Comparison of ENCODE assay signal across 8 mouse cellular contexts in genomic region chr11:100640159-100640906, GRCm38 (mm10). TPM values are rescaled to one million over a fixed set of nuclear protein-coding genes. Genes with fewer than 3 reads are reported as not detected.
A peak's percentile ranks its signal among the peaks of the same experiment; 100 is the strongest.
DNase-seq lines count a peak whose midpoint lies in the region; ATAC-seq lines count a peak whose summit lies in the region.

No protein-coding gene starts in this region.

- 7% methylated on average over 52 of the region's 52 CpGs for WGBS in heart, embryonic 16.5 days
- 8% methylated on average over 52 of the region's 52 CpGs for WGBS in midbrain, embryonic 10.5 days
- WGBS in stomach, embryonic 16.5 days = 9% methylated on average over 52 of the region's 52 CpGs

- ATAC-seq in heart, embryonic 16.5 days (replicated peaks; ENCODE audit: extremely low read depth, insufficient read depth, low FRiP score) = 0 out of 2 replicates have a peak, but pooled peaks have one; percentile 58
- ATAC-seq in stomach, embryonic 16.5 days (ENCODE audit: insufficient read depth, low FRiP score) = peak; percentile 65; the same call in 1 of the 2 replicates

- H3K4me1 ChIP-seq in heart, embryonic 16.5 days (ENCODE audit: control insufficient read depth, insufficient read depth, low read length) = peaks cover 2% of the 10 kb centered on the region
- peaks cover 13% of the 10 kb centered on the region for H3K4me1 ChIP-seq in midbrain, embryonic 10.5 days
- peaks cover 4% of the 10 kb centered on the region; the same call in 1 of the 2 replicates for H3K4me1 ChIP-seq in stomach, embryonic 16.5 days (ENCODE audit: control insufficient read depth, insufficient read depth, low read length)

- DNase-seq in ovary, postnatal 14 days (ENCODE audit: low spot score) = peak; percentile 30
- no peak for DNase-seq in ovary, adult 18-20 months (ENCODE audit: low spot score)
- peak; percentile 82 for DNase-seq in embryo, embryonic 10 days (ENCODE audit: low spot score)
- DNase-seq in layer of hippocampus, postnatal 36 days = peak; percentile 32 to 35
- peak; percentile 70 for DNase-seq in midbrain, embryonic 10.5 days (ENCODE audit: low spot score)
- DNase-seq in c-Kit-positive CD71-positive TER-119-positive erythroid progenitor cells, embryonic 14.5 days (ENCODE audit: low spot score) = no peak

- no peaks in the 10 kb centered on the region for H3K9me3 ChIP-seq in heart, embryonic 16.5 days (replicated peaks; ENCODE audit: control insufficient read depth, low read length)
- H3K9me3 ChIP-seq in midbrain, embryonic 10.5 days (replicated peaks) = no peaks in the 10 kb centered on the region
- H3K9me3 ChIP-seq in stomach, embryonic 16.5 days (replicated peaks; ENCODE audit: control insufficient read depth, low read length) = no peaks in the 10 kb centered on the region

- H3K4me3 ChIP-seq in heart, embryonic 16.5 days (ENCODE audit: low read length) = peak overlapping the region; percentile 44
- peak overlapping the region; percentile 53 for H3K4me3 ChIP-seq in midbrain, embryonic 10.5 days
- H3K4me3 ChIP-seq in stomach, embryonic 16.5 days (replicated peaks; ENCODE audit: low read length) = peak overlapping the region; percentile 39

- H3K27ac ChIP-seq in heart, embryonic 16.5 days (ENCODE audit: low read length) = no peak overlapping the region
- H3K27ac ChIP-seq in midbrain, embryonic 10.5 days (replicated peaks) = no peak overlapping the region; the same call in 1 of the 2 replicates
- H3K27ac ChIP-seq in stomach, embryonic 16.5 days (ENCODE audit: low read length) = no peak overlapping the region

- no peaks in the 10 kb centered on the region for H3K36me3 ChIP-seq in heart, embryonic 16.5 days (ENCODE audit: control insufficient read depth, insufficient read depth)
- no peaks in the 10 kb centered on the region for H3K36me3 ChIP-seq in midbrain, embryonic 10.5 days
- H3K36me3 ChIP-seq in stomach, embryonic 16.5 days (ENCODE audit: control insufficient read depth, insufficient read depth, low read length) = no peaks in the 10 kb centered on the region

- peak overlapping the region; percentile 63 for H3K9ac ChIP-seq in heart, embryonic 16.5 days (ENCODE audit: low read length)
- H3K9ac ChIP-seq in stomach, embryonic 16.5 days (ENCODE audit: low read length) = peak overlapping the region; percentile 24; the same call in 1 of the 2 replicates

- peak overlapping the region; percentile 76 for H3K4me2 ChIP-seq in heart, embryonic 16.5 days (ENCODE audit: low read depth, low read length)
- peak overlapping the region; percentile 69 for H3K4me2 ChIP-seq in stomach, embryonic 16.5 days (ENCODE audit: low read depth, low read length)

- H3K27me3 ChIP-seq in heart, embryonic 16.5 days (ENCODE audit: control insufficient read depth, insufficient read depth, low read length) = peaks cover 15% of the 10 kb centered on the region
- H3K27me3 ChIP-seq in midbrain, embryonic 10.5 days (ENCODE audit: low read depth, poor library complexity, severe bottlenecking) = peaks cover 61% of the 10 kb centered on the region
- peaks cover 18% of the 10 kb centered on the region for H3K27me3 ChIP-seq in stomach, embryonic 16.5 days (ENCODE audit: control insufficient read depth, insufficient read depth, low read length)

RNA-seq across cellular contexts. Expression of gene Dnajc7, which starts 20.4 kb away (rescaled TPM):
- 219 and 228 TPM in 2 replicates for polyA plus RNA-seq in heart, embryonic 16.5 days (2015; fragmentation: Nextera tagmentation; extraction: Ambion mirVana)
- total RNA-seq in layer of hippocampus, postnatal 36 days (2021) = 100 to 1,000 TPM; 249 to 265 TPM
- polyA plus RNA-seq in midbrain, embryonic 10.5 days (2016; fragmentation: Nextera tagmentation; extraction: Ambion mirVana) = 268 and 304 TPM in 2 replicates
- polyA plus RNA-seq in stomach, embryonic 16.5 days (2015; fragmentation: Nextera tagmentation; extraction: Ambion mirVana) = 209 and 214 TPM in 2 replicates

RNA-seq across cellular contexts. Expression of gene Nkiras2, which starts 21.3 kb away (rescaled TPM):
- polyA plus RNA-seq in heart, embryonic 16.5 days (2015; fragmentation: Nextera tagmentation; extraction: Ambion mirVana) = 78.8 and 81.5 TPM in 2 replicates
- 10 to 100 TPM; 12.5 to 15.1 TPM for total RNA-seq in layer of hippocampus, postnatal 36 days (2021)
- polyA plus RNA-seq in midbrain, embryonic 10.5 days (2016; fragmentation: Nextera tagmentation; extraction: Ambion mirVana) = 101 and 112 TPM in 2 replicates
- polyA plus RNA-seq in stomach, embryonic 16.5 days (2015; fragmentation: Nextera tagmentation; extraction: Ambion mirVana) = 60.7 and 67.1 TPM in 2 replicates

RNA-seq across cellular contexts. Expression of gene Zfp385c, which starts 51.9 kb away (rescaled TPM):
- polyA plus RNA-seq in heart, embryonic 16.5 days (2015; fragmentation: Nextera tagmentation; extraction: Ambion mirVana) = 0.26 and 0.60 TPM in 2 replicates
- total RNA-seq in layer of hippocampus, postnatal 36 days (2021) = under 1 TPM; 0.15 to 0.66 TPM
- 0.20 and 0.87 TPM in 2 replicates for polyA plus RNA-seq in midbrain, embryonic 10.5 days (2016; fragmentation: Nextera tagmentation; extraction: Ambion mirVana)
- 0.19 and 0.27 TPM in 2 replicates for polyA plus RNA-seq in stomach, embryonic 16.5 days (2015; fragmentation: Nextera tagmentation; extraction: Ambion mirVana)

Comparison
In these comparisons a context has a peak if more than half of its experiments do, and no peak if none do; other contexts are left out.
1. DNase-seq: peak in ovary, postnatal 14 days (single experiment), embryo, embryonic 10 days (single experiment), layer of hippocampus, postnatal 36 days (2 of 2) and midbrain, embryonic 10.5 days (single experiment); none in ovary, adult 18-20 months (single experiment) and c-Kit-positive CD71-positive TER-119-positive erythroid progenitor cells, embryonic 14.5 days (single experiment).
2. Peak in every context shown above with its lines, with median percentiles within 50 percentile points of each other: H3K4me3 ChIP-seq.